Mouse (Mus musculus): Measurements from ENCODE around the gene Tnnt2. TPM values are rescaled to one million over a fixed set of nuclear protein-coding genes. Genes with fewer than 3 reads are reported as not detected.

Gene Tnnt2
- polyA plus RNA-seq, 1 experiment from 2014 or later: 5.7 TPM

DNA sequence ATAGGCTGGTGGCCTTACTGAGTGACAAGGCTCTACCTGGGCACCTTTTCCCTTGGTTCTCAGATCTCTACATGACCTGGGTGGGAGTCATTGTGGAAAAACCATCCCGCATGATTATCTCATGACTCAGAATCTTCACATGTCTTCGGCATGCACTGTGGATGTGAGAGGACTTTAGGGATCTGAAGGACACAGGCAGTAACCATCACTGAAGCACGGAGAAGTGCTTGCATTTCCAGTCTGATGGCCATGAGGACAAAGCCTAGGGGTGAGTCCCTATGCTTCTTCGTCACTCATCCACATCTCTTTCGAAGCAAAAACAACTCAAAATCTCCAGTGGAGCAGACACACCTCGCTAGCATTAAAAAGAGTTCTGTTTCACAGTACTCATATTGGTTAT is 63.1 kb downstream of the Tnnt2 start:
- H3K4me1 ChIP-seq (replicated peaks; ENCODE audit: insufficient read depth, low read length): no peaks in the 10 kb centered on the region
- H3K4me2 ChIP-seq (ENCODE audit: low read length): no peak overlapping the region
- no peak overlapping the region for H3K4me3 ChIP-seq (replicated peaks; ENCODE audit: low read depth, low read length)
- no peaks in the 10 kb centered on the region for H3K9me3 ChIP-seq (replicated peaks; ENCODE audit: low read length)
- DNase-seq (ENCODE audit: low spot score) (no peak), ATAC-seq (replicated peaks; ENCODE audit: low FRiP score, low read depth) (no peak)
- 84% methylated on average over 6 of the region's 6 CpGs for WGBS
- H3K9ac ChIP-seq (ENCODE audit: low read depth, low read length): no peak overlapping the region
- TF ChIP-seq CTCF (IDR thresholded peaks at IDR 0.05; ENCODE audit: low read depth): no peak
- no peaks in the 10 kb centered on the region for H3K36me3 ChIP-seq (ENCODE audit: insufficient read depth, low read length)
- no peak overlapping the region for H3K27ac ChIP-seq
- no peaks in the 10 kb centered on the region for H3K27me3 ChIP-seq (ENCODE audit: insufficient read depth, low read length)

- H3K9me3 ChIP-seq (replicated peaks; ENCODE audit: low read length): no peaks in the 10 kb centered on the region
- ATAC-seq (replicated peaks; ENCODE audit: low FRiP score, low read depth) (no peak), DNase-seq (ENCODE audit: low spot score) (no peak)
- 75% methylated on average over 7 of the region's 7 CpGs for WGBS
- H3K9ac ChIP-seq (ENCODE audit: low read depth, low read length): no peak overlapping the region
- no peaks in the 10 kb centered on the region for H3K4me1 ChIP-seq (replicated peaks; ENCODE audit: insufficient read depth, low read length)
- TF ChIP-seq CTCF (IDR thresholded peaks at IDR 0.05; ENCODE audit: low read depth): no peak
- H3K27me3 ChIP-seq (ENCODE audit: insufficient read depth, low read length): no peaks in the 10 kb centered on the region
- H3K4me3 ChIP-seq (replicated peaks; ENCODE audit: low read depth, low read length): no peak overlapping the region
- no peak overlapping the region for H3K4me2 ChIP-seq (ENCODE audit: low read length)
- H3K27ac ChIP-seq: no peak overlapping the region
- no peaks in the 10 kb centered on the region for H3K36me3 ChIP-seq (ENCODE audit: insufficient read depth, low read length)
Observed at GRCm38 (mm10) chr1:135899991-135900515, 63.9 kb downstream of the Tnnt2 start.

Other genes with a start within 250 kb of the Tnnt2 start
- gene Nav1, start 229.1 kb upstream of the Tnnt2 start, polyA plus RNA-seq (2015; fragmentation: Nextera tagmentation; extraction: Ambion mirVana): 9.1 and 9.3 TPM in 2 replicates
- 189 and 190 TPM in 2 replicates for gene Csrp1, start 116.3 kb upstream of the Tnnt2 start, polyA plus RNA-seq (2015; fragmentation: Nextera tagmentation; extraction: Ambion mirVana)
- gene Phlda3, start 70.2 kb upstream of the Tnnt2 start, polyA plus RNA-seq (2015; fragmentation: Nextera tagmentation; extraction: Ambion mirVana): 76.4 and 78.4 TPM in 2 replicates
- gene Tnni1, start 56.9 kb upstream of the Tnnt2 start, polyA plus RNA-seq (2015; fragmentation: Nextera tagmentation; extraction: Ambion mirVana): 7.9 and 8.9 TPM in 2 replicates
- gene Lad1, start 17.8 kb upstream of the Tnnt2 start, polyA plus RNA-seq (2015; fragmentation: Nextera tagmentation; extraction: Ambion mirVana): 28.4 and 33.2 TPM in 2 replicates
- 0.22 and 0.24 TPM in 2 replicates for gene Pkp1, start 82.9 kb downstream of the Tnnt2 start, polyA plus RNA-seq (2015; fragmentation: Nextera tagmentation; extraction: Ambion mirVana)
- 0.20 and 0.25 TPM in 2 replicates for gene Igfn1, start 170.0 kb downstream of the Tnnt2 start, polyA plus RNA-seq (2015; fragmentation: Nextera tagmentation; extraction: Ambion mirVana)
- 223 and 242 TPM in 2 replicates for gene Tmem9, start 171.8 kb downstream of the Tnnt2 start, polyA plus RNA-seq (2015; fragmentation: Nextera tagmentation; extraction: Ambion mirVana)
- gene Ascl5, start 214.4 kb downstream of the Tnnt2 start, polyA plus RNA-seq (2015; fragmentation: Nextera tagmentation; extraction: Ambion mirVana): not detected in 2 replicates
- gene Cacna1s, start 216.4 kb downstream of the Tnnt2 start, polyA plus RNA-seq (2015; fragmentation: Nextera tagmentation; extraction: Ambion mirVana): 0.17 and 0.20 TPM in 2 replicates